Mouse (Mus musculus): Measurements from ENCODE around the gene Pde10a.

DNA sequence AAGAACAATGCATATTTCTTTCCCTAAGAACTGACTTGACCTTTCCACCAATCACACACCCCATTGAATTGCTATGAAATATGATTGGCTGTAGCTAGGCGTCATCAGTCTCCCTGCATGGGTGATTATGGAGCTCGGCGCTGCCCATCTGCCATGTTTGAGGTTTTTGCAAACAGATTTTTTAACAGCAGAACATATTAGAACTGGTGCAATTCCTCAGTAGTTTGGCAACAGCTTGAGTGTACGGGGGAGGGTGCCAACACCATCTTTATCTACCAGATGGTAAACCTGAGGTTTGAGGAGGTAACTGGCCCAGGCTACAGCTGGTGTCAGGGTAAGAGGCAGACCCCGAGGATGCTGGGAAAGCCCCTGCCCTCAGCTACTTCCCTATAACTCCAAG, 177.3 kb downstream of the Pde10a start:
- TF ChIP-seq CTCF (IDR thresholded peaks at IDR 0.05) (no peak), POLR2A (IDR thresholded peaks at IDR 0.05; ENCODE audit: insufficient read depth, low read depth, low read length) (no peak)
